Mouse (Mus musculus) cortical plate, adult 2 months (tissue): ENCODE measurements at regions not wholly inside any gene's neighbourhood (a gene's known extent, or its start where the extent isn't known, plus 50 kb on each side); places are given as distances from the start of the nearest gene placed in this dataset.

Experiments
- CTCF ChIP-seq: fragments of 200-500 bp; IDR thresholded peaks from 2 replicates; pipeline ENCODE4 v1.5.1; 2011; ENCODE audit warnings: mild to moderate bottlenecking, control low read depth, low read length; ENCODE audit not compliant: insufficient read depth; ENCODE audit errors: extremely low read depth
- POLR2A ChIP-seq: fragments of 200-500 bp; IDR thresholded peaks from 2 replicates; pipeline ENCODE4 v1.6.1; 2011; ENCODE audit warnings: mild to moderate bottlenecking, low read length, control low read depth; ENCODE audit not compliant: insufficient read depth; ENCODE audit errors: extremely low read depth

DNA sequence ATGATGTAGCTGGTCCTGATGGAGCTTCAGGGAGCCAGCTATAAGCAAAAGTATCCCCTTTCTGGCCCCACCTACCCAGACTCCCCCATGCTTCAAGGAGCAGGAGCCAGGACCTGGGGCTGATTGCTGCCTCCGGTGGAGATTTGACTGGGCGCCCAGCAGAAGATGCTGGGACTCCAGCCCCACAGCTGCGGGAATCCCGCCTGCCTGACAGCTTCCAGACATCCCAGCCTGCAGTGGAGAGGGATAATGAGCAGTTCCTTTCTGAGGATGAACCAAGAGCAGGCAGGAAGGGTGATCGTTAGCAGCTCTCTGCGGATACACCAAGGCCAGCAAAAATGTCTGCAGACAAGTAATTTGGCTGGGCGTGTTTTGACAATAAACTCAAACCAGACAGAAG, 376.6 kb downstream of the Hs3st3b1 start:
- TF ChIP-seq CTCF (no peak), POLR2A (no peak)
